Mouse (Mus musculus): ENCODE data around the gene BC049352. TPM values are rescaled to one million over a fixed set of nuclear protein-coding genes. Genes with fewer than 3 reads are reported as not detected.

BC049352 gene
- total and polyA plus RNA-seq, 3 experiments, result not detected

DNA sequence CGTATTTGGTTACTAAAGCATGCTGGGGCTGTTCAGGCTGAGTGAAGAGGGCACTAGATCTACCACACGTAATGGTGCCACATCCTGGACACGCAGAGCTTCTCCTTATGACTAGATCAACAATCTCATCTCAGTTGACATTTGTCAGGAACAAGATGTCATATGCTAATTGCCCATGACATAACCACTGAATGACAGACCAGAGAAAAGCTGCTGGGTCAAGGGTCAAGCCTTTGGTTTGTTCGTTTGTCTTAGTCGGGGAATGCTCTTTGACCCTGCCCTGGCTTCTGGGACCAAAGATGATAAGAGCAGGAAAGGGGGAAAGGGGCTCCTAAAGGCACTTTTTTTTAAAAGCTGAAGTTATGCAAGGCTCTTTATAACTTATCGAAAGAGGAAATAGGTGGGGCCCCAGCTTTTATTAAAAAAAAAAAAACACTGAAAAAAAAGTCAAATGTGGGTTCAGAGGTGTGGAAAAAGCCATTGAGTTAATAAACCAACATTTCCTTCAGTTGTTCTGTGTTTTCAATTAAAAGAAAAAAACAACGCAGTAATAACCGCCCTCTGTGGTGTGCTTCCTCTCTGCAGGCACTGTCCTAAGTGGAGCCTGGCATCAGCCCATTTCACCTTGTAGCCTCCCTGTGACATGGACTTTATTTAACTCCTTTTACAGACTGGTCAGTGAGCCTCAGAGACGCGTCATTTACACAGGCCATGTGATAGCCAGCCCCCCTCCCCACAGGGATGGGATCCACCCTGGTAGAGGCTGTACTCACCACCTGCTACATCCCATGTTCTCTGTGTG is 112.6 kb downstream of the BC049352 start:
- Histone ChIP-seq H3K27ac (ENCODE audit: control insufficient read depth, low read depth, low read length) (peak overlapping the region; percentile 2; the same call in 1 of the 2 replicates), H3K9me3 (replicated peaks; ENCODE audit: insufficient read depth, low read length) (no peaks in the 10 kb centered on the region)
- TF ChIP-seq UBTF (IDR thresholded peaks at IDR 0.05; ENCODE audit: borderline replicate concordance, insufficient read depth, low read depth, low read length) (no peak), ZC3H11A (IDR thresholded peaks at IDR 0.05; ENCODE audit: low read depth, low read length) (no peak), ZKSCAN1 (IDR thresholded peaks at IDR 0.05; ENCODE audit: low read depth, low read length) (peak; percentile 35; the same call in 1 of the 2 replicates), CTCF (IDR thresholded peaks at IDR 0.05 in 2 of 3, conservative IDR thresholded peaks at IDR 0.05 in 1 of 3; ENCODE audit: control insufficient read depth in 1 of 3, insufficient read depth in 1 of 3, low read depth in 2 of 3, low read length in 3 of 3, poor library complexity in 1 of 3, severe bottlenecking in 1 of 3) (no peak), ZMIZ1 (IDR thresholded peaks at IDR 0.05; ENCODE audit: low read depth, low read length) (no peak), POLR2AphosphoS5 (IDR thresholded peaks at IDR 0.05; ENCODE audit: borderline replicate concordance, low read depth, low read length) (no peak), CHD1 (IDR thresholded peaks at IDR 0.05; ENCODE audit: low read depth, low read length) (no peak), POLR2AphosphoS2 (IDR thresholded peaks at IDR 0.05; ENCODE audit: low read length) (no peak), ZNF384 (IDR thresholded peaks at IDR 0.05; ENCODE audit: low read depth, low read length) (peak; percentile 99), KAT2A (conservative IDR thresholded peaks at IDR 0.05; ENCODE audit: low read depth, low read length) (no peak), USF1 (IDR thresholded peaks at IDR 0.05; ENCODE audit: low read depth, low read length) (no peak), BHLHE40 (IDR thresholded peaks at IDR 0.05; ENCODE audit: borderline replicate concordance, low read depth, low read length) (no peak), MEF2A (IDR thresholded peaks at IDR 0.05; ENCODE audit: extremely low read depth, insufficient replicate concordance, low read depth, low read length, poor library complexity, severe bottlenecking) (no peak), NELFE (IDR thresholded peaks at IDR 0.05; ENCODE audit: low read depth, low read length) (no peak), SIN3A (IDR thresholded peaks at IDR 0.05; ENCODE audit: low read length) (peak; percentile 65; the same call in 1 of the 2 replicates), EP300 (IDR thresholded peaks at IDR 0.05; ENCODE audit: low read depth in 1 of 2, low read length in 2 of 2) (peak in 1 of 2 experiments; percentile 30), USF2 (IDR thresholded peaks at IDR 0.05; ENCODE audit: borderline replicate concordance in 1 of 2, insufficient read depth in 1 of 2, low read depth in 1 of 2, low read length in 2 of 2) (no peak), GABPA (IDR thresholded peaks at IDR 0.05; ENCODE audit: low read depth, low read length) (no peak), TBP (IDR thresholded peaks at IDR 0.05; ENCODE audit: low read depth, low read length) (no peak), E2F4 (IDR thresholded peaks at IDR 0.05; ENCODE audit: borderline replicate concordance, low read depth, low read length) (no peak), MYC (IDR thresholded peaks at IDR 0.05; ENCODE audit: low read depth, low read length) (no peak), ETS1 (IDR thresholded peaks at IDR 0.05; ENCODE audit: low read depth, low read length) (no peak; the same call in none of the 2 replicates), CHD2 (IDR thresholded peaks at IDR 0.05; ENCODE audit: low read length) (no peak), TCF12 (IDR thresholded peaks at IDR 0.05; ENCODE audit: low read depth, low read length) (no peak), JUND (IDR thresholded peaks at IDR 0.05; ENCODE audit: low read depth, low read length) (no peak), SMC3 (IDR thresholded peaks at IDR 0.05; ENCODE audit: low read depth, low read length) (no peak), RCOR1 (IDR thresholded peaks at IDR 0.05; ENCODE audit: low read depth, low read length) (no peak), GATA1 (IDR thresholded peaks at IDR 0.05; ENCODE audit: low read depth, low read length) (no peak), ELF1 (IDR thresholded peaks at IDR 0.05; ENCODE audit: low read depth, low read length) (0 out of 2 replicates have a peak, but pooled peaks have one; percentile 24), POLR2A (IDR thresholded peaks at IDR 0.05; ENCODE audit: control insufficient read depth in 1 of 2, insufficient read depth in 1 of 2, low read depth in 1 of 2, low read length in 2 of 2, poor library complexity in 1 of 2) (no peak), MAZ (IDR thresholded peaks at IDR 0.05; ENCODE audit: low read depth, low read length) (0 out of 2 replicates have a peak, but pooled peaks have one; percentile 17), MAFK (IDR thresholded peaks at IDR 0.05; ENCODE audit: borderline replicate concordance, low read depth, low read length) (no peak), MXI1 (IDR thresholded peaks at IDR 0.05; ENCODE audit: low read depth, low read length) (0 out of 2 replicates have a peak, but pooled peaks have one; percentile 31), MYB (IDR thresholded peaks at IDR 0.05; ENCODE audit: low read depth, low read length) (no peak), RAD21 (IDR thresholded peaks at IDR 0.05; ENCODE audit: low read depth, low read length) (no peak), HCFC1 (IDR thresholded peaks at IDR 0.05; ENCODE audit: low read depth, low read length) (no peak)

More for the DNA sequence above, 112.6 kb downstream of the BC049352 start:
- peak; percentile 52 for DNase-seq (ENCODE audit: low read depth, low spot score)
- Histone ChIP-seq H3K4me3 (ENCODE audit: control insufficient read depth in 1 of 2, insufficient read depth in 1 of 2, low read depth in 2 of 2, low read length in 2 of 2) (peak overlapping the region; percentile 1 to 17), H3K9ac (ENCODE audit: control insufficient read depth, low read depth, low read length, poor library complexity, severe bottlenecking) (no peak overlapping the region; the same call in 1 of the 2 replicates), H3K79me2 (ENCODE audit: control insufficient read depth, insufficient read depth, low read length, poor library complexity) (no peaks in the 10 kb centered on the region), H3K27me3 (ENCODE audit: control insufficient read depth in 1 of 2, insufficient read depth in 2 of 2, low read length in 2 of 2) (no peaks in the 10 kb centered on the region), H3K36me3 (ENCODE audit: control insufficient read depth in 1 of 2, insufficient read depth in 2 of 2, low read length in 2 of 2) (peaks cover 0 to 10% of the 10 kb centered on the region in 2 experiments; a peak in 2 of 4 replicates), H3K4me1 (ENCODE audit: control insufficient read depth in 1 of 2, insufficient read depth in 2 of 2, low read length in 2 of 2) (peaks cover 8 to 15% of the 10 kb centered on the region in 2 experiments; a peak in 3 of 4 replicates)
